Mouse (Mus musculus) small intestine, adult 2 months (tissue): ENCODE measurements around the gene Pmf1.
"Not testable (repeated sequence)": the region's sequence is repeated elsewhere in the genome, so short reads cannot be mapped to it uniquely, and the experiment has no call there.

Experiments used
- CTCF ChIP-seq: fragments of 200-500 bp; IDR thresholded peaks from 2 replicates; pipeline ENCODE4 v1.5.1; 2012; ENCODE audit warnings: low read depth, mild to moderate bottlenecking, control low read depth, inconsistent platforms, low read length, moderate library complexity, mixed read lengths; ENCODE audit not compliant: insufficient replicate concordance, insufficient read length; ENCODE audit errors: extremely low read depth
- POLR2A ChIP-seq: fragments of 200-500 bp; IDR thresholded peaks from 2 replicates; pipeline ENCODE4 v1.6.1; 2012; ENCODE audit warnings: low read depth, mild to moderate bottlenecking, control low read depth, inconsistent platforms, low read length, moderate library complexity

DNA sequence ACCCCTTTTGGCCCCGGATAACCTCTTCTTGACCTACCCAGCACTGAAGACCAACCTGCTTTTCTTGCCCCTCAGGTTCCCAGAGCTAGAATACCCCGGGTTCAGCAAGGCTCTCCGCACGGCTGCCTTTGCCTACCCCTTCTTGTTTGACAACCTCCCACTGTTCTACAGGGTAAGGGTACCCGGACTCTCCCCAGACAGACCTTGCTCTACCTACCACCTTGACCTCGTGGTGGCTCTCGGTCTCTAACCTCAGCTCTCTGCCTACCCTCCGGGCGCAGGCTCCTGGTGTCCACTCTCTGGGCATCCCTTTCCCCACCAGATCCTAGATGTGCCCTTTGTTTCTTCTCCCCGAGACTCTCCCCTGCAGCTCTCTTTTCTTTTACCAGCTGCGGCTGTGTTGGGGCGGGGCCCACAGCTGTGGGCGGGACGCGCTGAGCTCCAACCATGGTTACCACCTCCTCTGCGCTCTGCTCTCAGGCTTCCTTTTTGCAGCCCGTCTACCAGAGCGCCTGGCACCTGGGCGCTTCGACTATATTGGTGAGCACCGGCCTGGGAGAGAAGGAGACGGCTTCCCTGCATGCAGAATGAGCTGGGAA is 43.2 kb downstream of the Pmf1 start:
- not testable (repeated sequence) for TF ChIP-seq CTCF, POLR2A
